ENCODE assay signal across 12 mouse cellular contexts in genomic region chr2:102990301-102990702, GRCm38 (mm10).
A peak's percentile ranks its signal among the peaks of the same experiment; 100 is the strongest.
DNase-seq lines count a peak whose midpoint lies in the region; ATAC-seq and TF ChIP-seq lines count a peak whose summit lies in the region.
"Had no signal": no experiment of that assay in that cellular context is flagged by ENCODE, and none has a peak within 500 bp of the region (broad histone marks: within the 10 kb centered on the region; RNA-seq: fewer than 3 reads in every experiment).

No protein-coding gene starts in this region.

- 69% methylated on average over 2 of the region's 2 CpGs for WGBS in midbrain, postnatal 0 days
- WGBS in midbrain, embryonic 10.5 days: 83% methylated on average over 2 of the region's 2 CpGs

- no peak overlapping the region for H3K4me3 ChIP-seq in gastrocnemius, adult 2 months
- H3K4me3 ChIP-seq in midbrain, postnatal 0 days (ENCODE audit: low read depth, low read length): no peak overlapping the region
- H3K4me3 ChIP-seq in midbrain, embryonic 10.5 days: no peak overlapping the region
- H3K4me3 ChIP-seq: erythroblast, embryonic 14.5 days; myocyte had no signal

- intact Hi-C loops in gastrocnemius, adult 2 months (cut with DNase I): no loop called here
- intact Hi-C loops in gastrocnemius, postnatal 36 days (cut with DNase I): no loop called here
- intact Hi-C loops in left cerebral cortex, postnatal 10 days (cut with DNase I): no loop called here

- peak overlapping the region; percentile 12; the same call in 1 of the 2 replicates for H3K27ac ChIP-seq in gastrocnemius, adult 2 months
- no peak overlapping the region for H3K27ac ChIP-seq in midbrain, postnatal 0 days (ENCODE audit: low read depth, low read length)
- no peak overlapping the region for H3K27ac ChIP-seq in midbrain, embryonic 10.5 days (replicated peaks)

- no peaks in the 10 kb centered on the region for H3K27me3 ChIP-seq in midbrain, postnatal 0 days (ENCODE audit: insufficient read depth, low read length)
- H3K27me3 ChIP-seq in midbrain, embryonic 10.5 days (ENCODE audit: low read depth, poor library complexity, severe bottlenecking): no peaks in the 10 kb centered on the region

- no peak overlapping the region for H3K4me2 ChIP-seq in midbrain, postnatal 0 days (ENCODE audit: low read depth, low read length, poor library complexity, severe bottlenecking)
- H3K4me2 ChIP-seq: heart, embryonic 11.5 days had no signal

- no peak overlapping the region for H3K9ac ChIP-seq in midbrain, postnatal 0 days (replicated peaks; ENCODE audit: low read length, poor library complexity, severe bottlenecking)

- no peak for TF ChIP-seq CTCF in gastrocnemius, adult 2 months (IDR thresholded peaks at IDR 0.05)
- no peak for TF ChIP-seq CTCF in midbrain, postnatal 0 days (IDR thresholded peaks at IDR 0.05)

- H3K4me1 ChIP-seq in midbrain, postnatal 0 days (ENCODE audit: insufficient read depth, low read length): no peaks in the 10 kb centered on the region
- no peaks in the 10 kb centered on the region for H3K4me1 ChIP-seq in midbrain, embryonic 10.5 days

- DNase-seq in gastrocnemius, adult 2 months: no peak
- no peak for DNase-seq in gastrocnemius, postnatal 36 days
- DNase-seq in midbrain, postnatal 0 days (ENCODE audit: low spot score): peak; percentile 12
- DNase-seq in midbrain, embryonic 10.5 days (ENCODE audit: low spot score): no peak
- peak; percentile 30 to 35 for DNase-seq in left cerebral cortex, postnatal 10 days (ENCODE audit: extremely low spot score in 1 of 2, low spot score in 2 of 2)
- DNase-seq in embryo, embryonic 10 days (ENCODE audit: low spot score): no peak
- no peak for DNase-seq in embryo, embryonic 10.5 days (ENCODE audit: low spot score)
- no peak for DNase-seq in neural tube, embryonic 10.5 days (ENCODE audit: extremely low spot score, low spot score)
- DNase-seq: kidney, adult 8-10 months had no signal

- no peaks in the 10 kb centered on the region for H3K9me3 ChIP-seq in midbrain, postnatal 0 days (ENCODE audit: low read length)
- no peaks in the 10 kb centered on the region for H3K9me3 ChIP-seq in midbrain, embryonic 10.5 days (replicated peaks)

- ATAC-seq in midbrain, postnatal 0 days (ENCODE audit: low FRiP score): no peak

- no peaks in the 10 kb centered on the region for H3K36me3 ChIP-seq in midbrain, postnatal 0 days (ENCODE audit: insufficient read depth, low read length)
- H3K36me3 ChIP-seq in midbrain, embryonic 10.5 days: no peaks in the 10 kb centered on the region

Comparison
In these comparisons a context has a peak if more than half of its experiments do, and no peak if none do; other contexts are left out.
1. DNase-seq: peak in midbrain, postnatal 0 days (single experiment) and left cerebral cortex, postnatal 10 days (2 of 2); none in gastrocnemius, adult 2 months (single experiment), gastrocnemius, postnatal 36 days (0 of 2), midbrain, embryonic 10.5 days (single experiment), embryo, embryonic 10 days (single experiment), embryo, embryonic 10.5 days (single experiment) and neural tube, embryonic 10.5 days (single experiment).